Mouse (Mus musculus) layer of hippocampus, postnatal 25 days (tissue): ENCODE data around the gene Aasdh. TPM values are rescaled to one million over a fixed set of nuclear protein-coding genes. Genes with fewer than 3 reads are reported as not detected.
A peak's percentile ranks its signal among the peaks of the same experiment; 100 is the strongest.

Experiments
- DNase-seq, 2 experiments: peaks; one replicate each; pipeline ENCODE4 v3.0.0; 2022; ENCODE audit warnings: mixed read lengths in 2 of 2, low spot score in 1 of 2; ENCODE audit errors: extremely low spot score in 1 of 2
- total RNA-seq, 2 experiments: library from RNA; stranded (reverse); gene quantifications; 2 replicates each; pipeline ENCODE4 v1.2.3; 2021

Aasdh gene
- total RNA-seq, 2 experiments from 2014 or later, result 17.4 to 23.2 TPM

DNA sequence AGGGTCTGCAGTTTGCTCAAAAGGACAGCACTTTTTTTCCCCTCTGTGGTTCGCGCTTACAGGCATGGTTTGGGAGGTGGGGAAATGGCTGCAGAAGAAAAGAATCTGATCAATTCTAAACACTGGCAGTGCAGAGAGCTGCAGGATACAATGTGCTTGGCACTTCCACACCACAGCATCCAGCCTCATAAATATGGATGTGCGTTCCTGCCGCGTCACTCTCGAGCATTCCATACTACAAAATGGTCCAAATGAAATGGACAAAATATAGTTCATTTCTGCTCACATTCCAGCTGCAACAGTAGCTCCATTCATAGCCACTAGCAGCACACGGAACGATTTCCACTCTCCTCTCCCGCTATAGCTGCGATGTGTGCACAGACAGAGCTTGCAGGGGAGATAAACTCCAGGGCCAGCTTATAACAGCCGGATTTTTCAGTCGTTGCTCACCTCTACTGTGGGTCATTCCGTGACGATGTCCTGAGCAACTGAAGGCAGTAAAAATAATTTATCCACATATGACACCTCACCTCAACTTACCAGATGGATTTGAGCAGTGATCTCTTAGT lies 60.6 kb downstream of the Aasdh start:
- no peak for DNase-seq

DNA sequence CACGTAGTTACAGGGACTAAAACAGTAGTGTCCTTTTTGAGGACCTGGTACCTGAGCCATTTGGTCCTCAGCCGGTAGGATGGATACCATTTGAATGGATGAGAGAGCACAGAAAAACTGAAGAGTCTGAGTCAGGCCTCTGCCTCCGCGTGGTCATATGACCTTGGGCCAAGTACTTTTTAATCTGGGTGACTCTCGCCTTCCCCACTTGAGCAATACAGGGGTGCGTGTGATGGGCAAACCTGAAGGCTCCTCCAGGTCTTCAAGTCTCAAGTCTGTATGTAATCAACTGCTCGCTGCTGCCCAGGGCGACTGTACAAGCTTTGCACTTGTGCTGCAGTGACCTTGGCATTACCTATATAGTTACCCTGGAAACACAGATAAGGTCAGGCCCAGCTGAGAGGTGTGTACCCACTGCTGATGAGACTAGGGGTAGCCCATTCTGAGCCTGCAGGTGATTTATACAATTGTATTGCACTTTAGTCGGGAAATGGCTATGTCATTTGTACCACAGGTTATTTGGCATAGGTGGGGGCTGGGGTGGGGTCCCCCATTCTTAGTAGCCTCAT lies 61.4 kb downstream of the Aasdh start:
- DNase-seq, result no peak

DNA sequence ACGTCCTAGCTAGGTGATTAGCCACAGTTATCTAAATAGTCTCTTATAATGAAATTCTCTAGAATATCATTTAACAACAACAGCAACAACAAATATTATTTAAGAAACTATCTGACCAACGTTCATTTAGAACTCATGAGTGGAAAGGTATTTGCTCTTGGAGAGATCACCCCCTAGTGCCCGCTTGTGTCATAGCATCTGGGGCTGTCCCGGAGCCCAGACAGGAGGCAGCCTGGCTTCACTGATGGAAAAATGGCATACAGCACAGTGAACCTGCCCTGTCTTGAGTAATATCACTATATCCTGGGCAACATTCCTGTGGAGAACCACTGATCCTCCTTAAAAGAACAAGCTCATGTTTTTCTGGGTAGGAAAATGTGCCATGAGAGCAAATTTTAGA lies 61.9 kb downstream of the Aasdh start:
- DNase-seq, result peak; percentile 63 to 83

DNA sequence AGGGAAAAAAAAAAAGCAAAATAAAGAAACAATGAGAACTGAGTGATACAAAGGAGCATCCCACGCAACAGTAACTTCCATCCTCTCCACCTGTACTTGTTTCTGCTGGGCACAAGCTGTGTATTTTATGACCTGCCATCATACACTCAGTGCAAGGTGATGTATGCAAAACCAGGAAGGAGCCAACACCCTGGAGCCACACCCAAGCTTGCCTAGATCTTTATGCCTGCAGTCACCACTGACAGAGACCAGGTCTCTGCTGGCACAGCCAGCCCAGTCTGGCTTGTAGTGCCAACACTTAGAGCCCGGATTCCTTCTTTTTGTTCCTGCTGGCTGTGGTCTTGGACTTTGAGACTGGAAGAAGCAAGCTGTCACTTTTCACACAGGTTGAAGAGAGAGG lies 63.5 kb downstream of the Aasdh start:
- DNase-seq, result no peak

GRCm38 (mm10) chr5:76839786-76840185 lies 65.5 kb downstream of the Aasdh start:
- DNase-seq, result no peak

DNA sequence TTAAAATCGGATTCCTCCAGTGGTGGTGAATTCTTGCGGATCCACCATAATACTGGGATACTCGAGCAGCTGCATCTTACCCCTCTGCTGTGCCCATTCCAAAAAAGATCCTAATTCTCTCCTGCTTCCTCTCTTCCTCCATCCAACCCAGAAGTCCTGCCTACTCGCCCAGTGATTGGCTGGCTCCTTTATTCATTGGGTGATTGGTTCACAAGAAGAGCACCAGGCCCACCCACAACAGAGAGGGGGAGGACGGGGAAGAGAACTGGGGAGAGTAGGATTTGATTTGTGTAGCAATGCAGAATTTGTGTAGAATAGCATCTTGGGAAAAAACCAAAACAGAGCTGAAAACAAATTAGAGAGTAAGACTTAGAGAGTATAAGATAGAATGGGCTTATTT lies 68.3 kb downstream of the Aasdh start:
- DNase-seq, result no peak

- no peak for DNase-seq
Measured at GRCm38 (mm10) chr5:76832529-76833210, 72.6 kb downstream of the Aasdh start.

DNA sequence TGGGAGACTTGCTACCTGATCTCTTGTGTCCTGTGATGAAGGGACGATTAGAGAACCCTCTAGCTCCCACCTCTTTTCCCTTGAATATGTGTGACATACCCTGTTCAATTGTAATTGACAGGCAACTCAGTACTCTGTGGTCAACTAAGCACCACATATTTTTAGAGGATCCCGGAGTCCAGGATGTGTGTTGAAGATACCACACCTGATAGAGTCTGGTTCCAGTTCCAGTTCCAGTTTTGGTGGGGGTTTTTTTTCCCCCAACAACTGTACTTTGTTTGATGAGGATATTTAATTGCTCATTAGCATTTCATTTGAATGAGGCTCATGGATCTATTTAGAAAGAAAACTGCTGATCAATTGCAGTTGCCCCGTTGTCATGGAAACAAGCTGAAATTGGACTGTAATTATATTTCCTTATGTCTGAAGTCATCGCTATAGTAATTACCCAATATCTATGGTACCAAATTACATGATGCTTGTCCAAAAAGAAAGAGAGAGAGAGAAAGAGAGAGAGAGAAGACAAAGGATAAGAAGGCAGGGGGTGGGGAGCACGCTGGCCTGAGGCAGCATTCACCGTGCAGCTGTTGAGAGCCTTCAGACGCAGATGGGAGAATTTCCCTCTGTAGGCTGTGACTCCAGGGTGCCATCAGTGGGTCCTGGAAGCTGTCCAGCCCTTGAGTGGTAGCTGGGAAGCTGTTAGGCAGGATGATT lies 76.6 kb downstream of the Aasdh start:
- DNase-seq, result peak in 1 of 2 experiments; percentile 31

Other genes starting within 250 kb of the Aasdh start
- gene C530008M17Rik, start 249.0 kb downstream of the Aasdh start, total RNA-seq, result 10 to 100 TPM; 86.4 to 94.5 TPM
- 10 to 100 TPM; 88.6 to 96.3 TPM for gene Paics, start 45.8 kb upstream of the Aasdh start, total RNA-seq
- 10 to 100 TPM; 14.3 to 18.1 TPM for gene Ppat, start 46.1 kb upstream of the Aasdh start, total RNA-seq
- gene Srp72, start 69.2 kb upstream of the Aasdh start, total RNA-seq, result 100 to 1,000 TPM; 107 to 108 TPM
- not detected for gene Arl9, start 98.5 kb upstream of the Aasdh start, total RNA-seq
- gene Thegl, start 110.5 kb upstream of the Aasdh start, total RNA-seq, result 1 to 10 TPM in 1 of 2 experiments, under 1 TPM in 1; 0.59 to 1.6 TPM
- 10 to 100 TPM; 86.3 to 89.3 TPM for gene Hopx, start 209.6 kb upstream of the Aasdh start, total RNA-seq